Mouse (Mus musculus): ENCODE results near the gene Pitpnm2. TPM values are rescaled to one million over a fixed set of nuclear protein-coding genes. Genes with fewer than 3 reads are reported as not detected.

The Pitpnm2 gene
- polyA plus RNA-seq, 1 experiment, result 5.3 TPM

DNA sequence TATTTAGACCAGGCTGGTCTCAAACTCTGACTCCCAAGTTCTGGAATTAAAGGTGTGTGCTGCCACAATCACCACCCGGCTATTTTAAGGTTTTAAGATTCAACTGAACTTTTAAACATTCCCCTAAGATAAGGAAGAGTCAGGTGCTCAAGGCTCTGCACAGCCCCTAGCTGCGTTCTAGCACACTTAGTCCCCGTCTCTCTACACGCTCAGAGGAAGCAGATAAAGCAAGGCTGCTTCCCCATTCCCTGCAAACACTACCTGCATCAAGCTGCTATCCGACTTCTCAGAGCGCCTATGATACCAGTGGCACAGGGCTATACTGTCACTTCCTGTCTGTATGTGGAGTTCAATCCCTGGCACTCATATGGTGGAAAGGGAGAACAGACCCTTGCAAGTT, 18.1 kb upstream of the Pitpnm2 start:
- no peaks in the 10 kb centered on the region for H3K79me2 ChIP-seq (ENCODE audit: control insufficient read depth, insufficient read depth)
- H3K36me3 ChIP-seq (ENCODE audit: control insufficient read depth, insufficient read depth), result no peaks in the 10 kb centered on the region
- H3ac ChIP-seq (ENCODE audit: control insufficient read depth, insufficient read length), result no peak overlapping the region
- H3K27me3 ChIP-seq (ENCODE audit: control insufficient read depth, insufficient read depth, insufficient read length), result no peaks in the 10 kb centered on the region
- TF ChIP-seq TCF12 (IDR thresholded peaks at IDR 0.05; ENCODE audit: insufficient read depth, poor library complexity, severe bottlenecking) (no peak), SRF (IDR thresholded peaks at IDR 0.05; ENCODE audit: control insufficient read depth, insufficient read length, low read depth) (no peak), CEBPB (IDR thresholded peaks at IDR 0.05; ENCODE audit: insufficient read depth, poor library complexity, severe bottlenecking) (no peak)
- H3K4me3 ChIP-seq, result no peak overlapping the region
- no peak overlapping the region for H3K4me2 ChIP-seq (ENCODE audit: low read depth)

DNA sequence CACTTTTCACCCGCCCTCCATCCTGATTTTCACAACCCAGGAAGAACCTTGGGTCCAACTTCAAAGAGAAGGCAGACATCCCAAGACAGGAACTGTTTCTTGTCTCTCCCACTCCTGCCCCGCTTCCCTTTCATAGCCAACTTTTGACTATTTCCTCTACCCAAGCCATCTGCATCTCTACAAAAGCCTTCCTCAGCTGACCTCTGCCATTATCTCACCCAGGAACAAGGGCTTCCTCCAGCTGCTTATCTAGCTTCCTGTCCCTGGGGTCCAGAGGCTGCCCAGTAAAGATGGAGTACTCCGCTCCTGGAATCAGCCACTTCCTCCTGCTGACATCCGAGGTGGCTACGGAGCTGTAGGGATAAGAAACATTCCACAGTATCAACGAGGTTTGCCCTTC, 17.3 kb upstream of the Pitpnm2 start:
- Histone ChIP-seq H3ac (ENCODE audit: control insufficient read depth, insufficient read length) (no peak overlapping the region), H3K27me3 (ENCODE audit: control insufficient read depth, insufficient read depth, insufficient read length) (no peaks in the 10 kb centered on the region), H3K4me3 (no peak overlapping the region), H3K4me2 (ENCODE audit: low read depth) (no peak overlapping the region), H3K79me2 (ENCODE audit: control insufficient read depth, insufficient read depth) (no peaks in the 10 kb centered on the region), H3K36me3 (ENCODE audit: control insufficient read depth, insufficient read depth) (no peaks in the 10 kb centered on the region)
- TF ChIP-seq CEBPB (IDR thresholded peaks at IDR 0.05; ENCODE audit: insufficient read depth, poor library complexity, severe bottlenecking) (no peak), POLR2AphosphoS2 (IDR thresholded peaks at IDR 0.05; ENCODE audit: insufficient read length, low read depth) (no peak), E2F4 (IDR thresholded peaks at IDR 0.05; ENCODE audit: insufficient read depth) (no peak), MAX (IDR thresholded peaks at IDR 0.05; ENCODE audit: low read depth) (no peak), MYOD1 (IDR thresholded peaks at IDR 0.05; ENCODE audit: control insufficient read depth in 1 of 3, insufficient read length in 2 of 3, low read depth in 2 of 3) (no peak), USF1 (IDR thresholded peaks at IDR 0.05; ENCODE audit: low read depth) (no peak), POLR2A (IDR thresholded peaks at IDR 0.05; ENCODE audit: insufficient read length, low read depth) (no peak), REST (IDR thresholded peaks at IDR 0.05; ENCODE audit: insufficient read depth, insufficient read length) (no peak), MYOG (IDR thresholded peaks at IDR 0.05; ENCODE audit: control insufficient read depth in 1 of 3, insufficient read depth in 1 of 3, insufficient read length in 2 of 3, low read depth in 2 of 3) (no peak), SRF (IDR thresholded peaks at IDR 0.05; ENCODE audit: control insufficient read depth, insufficient read length, low read depth) (no peak)

DNA sequence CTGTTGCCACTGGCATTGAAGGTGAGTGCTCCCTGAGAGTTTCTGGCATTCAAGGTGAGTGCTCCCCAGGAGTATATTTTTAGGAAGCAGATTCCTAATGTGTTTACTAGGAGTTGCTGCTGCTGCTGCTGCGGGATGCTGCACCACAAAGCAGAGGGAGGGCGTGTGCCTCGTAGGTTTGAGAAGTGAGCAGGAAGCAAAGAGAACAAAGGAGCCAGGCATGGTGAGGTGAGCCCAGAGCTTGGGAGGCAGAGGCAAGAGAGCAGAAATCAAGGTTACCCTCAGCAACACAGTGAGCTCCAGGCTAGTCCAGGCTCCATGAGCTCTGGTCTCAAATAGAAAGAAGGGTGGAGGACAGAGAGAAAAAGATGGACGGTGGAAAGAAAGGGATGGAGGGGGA, 13.7 kb upstream of the Pitpnm2 start:
- no peak for TF ChIP-seq MYOD1 (IDR thresholded peaks at IDR 0.05; ENCODE audit: control insufficient read depth in 1 of 3, insufficient read length in 2 of 3, low read depth in 2 of 3)
- TF ChIP-seq POLR2AphosphoS2 (IDR thresholded peaks at IDR 0.05; ENCODE audit: insufficient read length, low read depth), result no peak
- TF ChIP-seq SRF (IDR thresholded peaks at IDR 0.05; ENCODE audit: control insufficient read depth, insufficient read length, low read depth), result no peak
- TF ChIP-seq E2F4 (IDR thresholded peaks at IDR 0.05; ENCODE audit: insufficient read depth), result no peak
- TF ChIP-seq CEBPB (IDR thresholded peaks at IDR 0.05; ENCODE audit: insufficient read depth, poor library complexity, severe bottlenecking), result no peak
- no peak for TF ChIP-seq MAX (IDR thresholded peaks at IDR 0.05; ENCODE audit: low read depth)
- no peak for TF ChIP-seq USF1 (IDR thresholded peaks at IDR 0.05; ENCODE audit: low read depth)
- no peak for TF ChIP-seq TCF3 (IDR thresholded peaks at IDR 0.05; ENCODE audit: insufficient read length, low read depth)
- TF ChIP-seq TCF12 (IDR thresholded peaks at IDR 0.05; ENCODE audit: insufficient read depth, poor library complexity, severe bottlenecking), result no peak
- TF ChIP-seq MYOG (IDR thresholded peaks at IDR 0.05; ENCODE audit: control insufficient read depth in 1 of 3, insufficient read depth in 1 of 3, insufficient read length in 2 of 3, low read depth in 2 of 3), result no peak
- no peak for TF ChIP-seq REST (IDR thresholded peaks at IDR 0.05; ENCODE audit: insufficient read depth, insufficient read length)
- TF ChIP-seq POLR2A (IDR thresholded peaks at IDR 0.05; ENCODE audit: insufficient read length, low read depth), result no peak
- H3K36me3 ChIP-seq (ENCODE audit: control insufficient read depth, insufficient read depth), result peaks cover 10% of the 10 kb centered on the region
- no peak overlapping the region for H3ac ChIP-seq (ENCODE audit: control insufficient read depth, insufficient read length)
- H3K4me3 ChIP-seq, result no peak overlapping the region
- H3K27me3 ChIP-seq (ENCODE audit: control insufficient read depth, insufficient read depth, insufficient read length), result no peaks in the 10 kb centered on the region
- no peaks in the 10 kb centered on the region for H3K79me2 ChIP-seq (ENCODE audit: control insufficient read depth, insufficient read depth)
- H3K4me2 ChIP-seq (ENCODE audit: low read depth), result no peak overlapping the region

DNA sequence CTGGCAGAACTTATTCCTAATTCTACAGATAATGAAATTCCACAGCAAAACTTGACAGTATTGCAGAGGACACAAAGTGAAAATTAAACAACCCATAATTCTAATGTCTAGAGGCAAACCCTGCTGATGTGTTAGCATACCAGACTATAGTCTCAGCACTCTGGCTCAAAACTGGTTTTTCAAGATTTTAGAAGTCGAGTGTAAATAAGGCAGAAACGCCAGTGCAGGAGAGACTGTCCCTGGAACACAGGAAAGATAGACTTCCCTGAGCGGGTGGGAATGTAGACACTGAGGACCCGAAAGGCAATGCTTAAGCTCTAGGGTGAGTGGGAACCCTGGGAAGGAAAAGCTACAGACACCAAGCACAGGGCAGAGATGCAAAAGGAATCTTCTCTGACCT, 12.5 kb upstream of the Pitpnm2 start:
- Histone ChIP-seq H3K79me2 (ENCODE audit: control insufficient read depth, insufficient read depth) (no peaks in the 10 kb centered on the region), H3ac (ENCODE audit: control insufficient read depth, insufficient read length) (no peak overlapping the region), H3K36me3 (ENCODE audit: control insufficient read depth, insufficient read depth) (peaks cover 10% of the 10 kb centered on the region), H3K4me3 (no peak overlapping the region), H3K27me3 (ENCODE audit: control insufficient read depth, insufficient read depth, insufficient read length) (no peaks in the 10 kb centered on the region), H3K4me2 (ENCODE audit: low read depth) (no peak overlapping the region)
- no peak for TF ChIP-seq TCF12 (IDR thresholded peaks at IDR 0.05; ENCODE audit: insufficient read depth, poor library complexity, severe bottlenecking)
- TF ChIP-seq SRF (IDR thresholded peaks at IDR 0.05; ENCODE audit: control insufficient read depth, insufficient read length, low read depth), result no peak
- TF ChIP-seq TCF3 (IDR thresholded peaks at IDR 0.05; ENCODE audit: insufficient read length, low read depth), result no peak
- no peak for TF ChIP-seq REST (IDR thresholded peaks at IDR 0.05; ENCODE audit: insufficient read depth, insufficient read length)
- TF ChIP-seq POLR2AphosphoS2 (IDR thresholded peaks at IDR 0.05; ENCODE audit: insufficient read length, low read depth), result no peak
- no peak for TF ChIP-seq E2F4 (IDR thresholded peaks at IDR 0.05; ENCODE audit: insufficient read depth)
- TF ChIP-seq MAX (IDR thresholded peaks at IDR 0.05; ENCODE audit: low read depth), result no peak

DNA sequence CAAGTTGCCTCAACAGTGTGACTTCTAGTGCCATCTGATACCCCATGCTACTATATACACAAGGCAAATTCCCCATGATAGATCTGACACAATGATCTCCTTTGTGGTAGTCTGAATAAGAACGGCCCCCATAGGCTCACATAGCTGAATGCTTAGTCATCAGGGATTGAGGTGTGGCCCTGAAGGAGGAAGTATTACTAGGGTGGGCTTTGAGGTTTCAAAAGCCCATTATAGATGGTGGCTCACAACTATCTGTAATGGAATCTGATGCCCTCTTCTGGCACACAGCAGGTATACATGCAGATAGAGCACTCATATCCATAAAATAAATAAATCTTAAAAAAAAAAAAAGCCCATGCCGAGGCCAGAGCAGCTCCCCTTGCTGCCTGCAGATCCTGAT, 9.6 kb upstream of the Pitpnm2 start:
- H3K4me3 ChIP-seq, result no peak overlapping the region
- no peaks in the 10 kb centered on the region for H3K79me2 ChIP-seq (ENCODE audit: control insufficient read depth, insufficient read depth)
- no peak overlapping the region for H3ac ChIP-seq (ENCODE audit: control insufficient read depth, insufficient read length)
- H3K27me3 ChIP-seq (ENCODE audit: control insufficient read depth, insufficient read depth, insufficient read length), result no peaks in the 10 kb centered on the region
- H3K4me2 ChIP-seq (ENCODE audit: low read depth), result no peak overlapping the region
- TF ChIP-seq E2F4 (IDR thresholded peaks at IDR 0.05; ENCODE audit: insufficient read depth), result no peak
- no peak for TF ChIP-seq USF1 (IDR thresholded peaks at IDR 0.05; ENCODE audit: low read depth)
- no peak for TF ChIP-seq REST (IDR thresholded peaks at IDR 0.05; ENCODE audit: insufficient read depth, insufficient read length)
- TF ChIP-seq SRF (IDR thresholded peaks at IDR 0.05; ENCODE audit: control insufficient read depth, insufficient read length, low read depth), result no peak
- no peak for TF ChIP-seq TCF3 (IDR thresholded peaks at IDR 0.05; ENCODE audit: insufficient read length, low read depth)
- no peak for TF ChIP-seq CEBPB (IDR thresholded peaks at IDR 0.05; ENCODE audit: insufficient read depth, poor library complexity, severe bottlenecking)
- TF ChIP-seq MYOD1 (IDR thresholded peaks at IDR 0.05; ENCODE audit: control insufficient read depth in 1 of 3, insufficient read length in 2 of 3, low read depth in 2 of 3), result no peak
- TF ChIP-seq MAX (IDR thresholded peaks at IDR 0.05; ENCODE audit: low read depth), result no peak
- H3K36me3 ChIP-seq (ENCODE audit: control insufficient read depth, insufficient read depth), result peaks cover 10% of the 10 kb centered on the region
